In the genomic region with DNA sequence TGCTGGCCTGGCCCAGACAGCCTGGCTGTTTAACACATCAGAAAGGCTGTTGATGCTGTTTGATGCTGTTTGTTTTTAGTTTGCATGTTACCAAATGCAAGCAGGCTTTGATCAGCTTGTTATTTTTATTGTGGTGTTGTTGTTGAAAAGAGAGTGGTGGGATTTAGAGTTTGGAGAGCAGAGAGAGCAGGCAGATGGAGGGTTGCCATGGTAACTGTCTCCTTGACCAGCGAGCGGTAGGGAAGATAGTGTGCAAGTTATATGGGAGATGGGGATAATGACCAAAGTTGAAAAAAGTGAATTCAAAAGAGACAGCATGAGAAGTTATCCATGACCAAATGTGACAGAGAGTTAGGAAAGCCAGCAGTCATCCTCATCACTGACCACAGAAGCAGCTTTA, we compare ENCODE assay signal across 21 mouse cellular contexts.
DNase-seq lines count a peak whose midpoint lies in the region; ATAC-seq and TF ChIP-seq lines count a peak whose summit lies in the region.
"Had no signal": no experiment of that assay in that cellular context is flagged by ENCODE, and none has a peak within 500 bp of the region (broad histone marks: within the 10 kb centered on the region; RNA-seq: fewer than 3 reads in every experiment).

No protein-coding gene starts in this region.

- H3K36me3 ChIP-seq in forebrain, postnatal 0 days (ENCODE audit: insufficient read depth), result no peaks in the 10 kb centered on the region
- no peaks in the 10 kb centered on the region for H3K36me3 ChIP-seq in forebrain, embryonic 16.5 days (ENCODE audit: control insufficient read depth, insufficient read depth)
- H3K36me3 ChIP-seq in midbrain, embryonic 14.5 days (ENCODE audit: control insufficient read depth, insufficient read depth, low read length), result no peaks in the 10 kb centered on the region
- no peaks in the 10 kb centered on the region for H3K36me3 ChIP-seq in midbrain, embryonic 10.5 days
- H3K36me3 ChIP-seq: embryonic facial prominence, embryonic 12.5 days; embryonic facial prominence, embryonic 15.5 days; heart, embryonic 13.5 days; hindbrain, embryonic 12.5 days had no signal

- DNase-seq in cerebellum, adult 9-10 months, result peak; percentile 16
- peak; percentile 16 for DNase-seq in forebrain, postnatal 0 days
- peak; percentile 53 for DNase-seq in midbrain, embryonic 14.5 days
- DNase-seq in midbrain, embryonic 10.5 days (ENCODE audit: low spot score), result no peak
- peak; percentile 43 for DNase-seq in brain, embryonic 14.5 days (ENCODE audit: low read depth)
- DNase-seq: adrenal gland, adult 8-10 months; adrenal gland, postnatal 25 days; cerebellum, adult 11 months; cerebellum, adult 2 months; gastrocnemius, postnatal 25 days; heart, adult 18-20 months; heart, postnatal 14 days; heart, postnatal 4 days had no signal

- H3K9me3 ChIP-seq in forebrain, postnatal 0 days (ENCODE audit: low read length), result no peaks in the 10 kb centered on the region
- H3K9me3 ChIP-seq in forebrain, embryonic 16.5 days (ENCODE audit: control insufficient read depth, low read length), result no peaks in the 10 kb centered on the region
- no peaks in the 10 kb centered on the region for H3K9me3 ChIP-seq in midbrain, embryonic 14.5 days (ENCODE audit: control insufficient read depth, low read length)
- no peaks in the 10 kb centered on the region for H3K9me3 ChIP-seq in midbrain, embryonic 10.5 days (replicated peaks)
- H3K9me3 ChIP-seq: embryonic facial prominence, embryonic 12.5 days; embryonic facial prominence, embryonic 15.5 days; heart, embryonic 13.5 days; hindbrain, embryonic 12.5 days had no signal

- TF ChIP-seq CTCF in forebrain, postnatal 0 days (IDR thresholded peaks at IDR 0.05; ENCODE audit: low read depth), result no peak
- TF ChIP-seq CTCF in brain, embryonic 14.5 days (IDR thresholded peaks at IDR 0.05; ENCODE audit: borderline replicate concordance, extremely low read depth, insufficient read depth, insufficient read length), result no peak

- TF ChIP-seq POLR2A in brain, embryonic 14.5 days (IDR thresholded peaks at IDR 0.05; ENCODE audit: borderline replicate concordance, extremely low read depth, insufficient read depth, insufficient read length, poor library complexity, severe bottlenecking), result no peak

- H3K27me3 ChIP-seq in forebrain, postnatal 0 days (ENCODE audit: insufficient read depth, low read length), result no peaks in the 10 kb centered on the region
- no peaks in the 10 kb centered on the region for H3K27me3 ChIP-seq in forebrain, embryonic 16.5 days (replicated peaks; ENCODE audit: control insufficient read depth, insufficient read depth, low read length)
- no peaks in the 10 kb centered on the region for H3K27me3 ChIP-seq in midbrain, embryonic 14.5 days (ENCODE audit: control insufficient read depth, insufficient read depth, low read length)
- H3K27me3 ChIP-seq in midbrain, embryonic 10.5 days (ENCODE audit: low read depth, poor library complexity, severe bottlenecking), result no peaks in the 10 kb centered on the region
- H3K27me3 ChIP-seq: embryonic facial prominence, embryonic 12.5 days; embryonic facial prominence, embryonic 15.5 days; hindbrain, embryonic 12.5 days had no signal

- no peak overlapping the region for H3K4me3 ChIP-seq in forebrain, postnatal 0 days (ENCODE audit: low read depth, low read length)
- H3K4me3 ChIP-seq in forebrain, embryonic 16.5 days (replicated peaks; ENCODE audit: low read length), result no peak overlapping the region
- H3K4me3 ChIP-seq in midbrain, embryonic 14.5 days (replicated peaks; ENCODE audit: low read depth, low read length), result no peak overlapping the region
- no peak overlapping the region for H3K4me3 ChIP-seq in midbrain, embryonic 10.5 days
- H3K4me3 ChIP-seq: embryonic facial prominence, embryonic 12.5 days; embryonic facial prominence, embryonic 15.5 days; heart, embryonic 13.5 days; hindbrain, embryonic 12.5 days had no signal

- H3K9ac ChIP-seq in forebrain, postnatal 0 days, result no peak overlapping the region
- no peak overlapping the region for H3K9ac ChIP-seq in forebrain, embryonic 16.5 days (replicated peaks; ENCODE audit: low read depth, low read length)
- H3K9ac ChIP-seq in midbrain, embryonic 14.5 days (replicated peaks; ENCODE audit: low read length), result no peak overlapping the region
- H3K9ac ChIP-seq: embryonic facial prominence, embryonic 12.5 days; embryonic facial prominence, embryonic 15.5 days; heart, embryonic 13.5 days; hindbrain, embryonic 12.5 days had no signal

- H3K27ac ChIP-seq in forebrain, postnatal 0 days (ENCODE audit: low read depth, low read length), result no peak overlapping the region
- H3K27ac ChIP-seq in forebrain, embryonic 16.5 days (ENCODE audit: low read length), result no peak overlapping the region
- no peak overlapping the region for H3K27ac ChIP-seq in midbrain, embryonic 14.5 days (replicated peaks; ENCODE audit: low read depth, low read length)
- H3K27ac ChIP-seq in midbrain, embryonic 10.5 days (replicated peaks), result no peak overlapping the region
- H3K27ac ChIP-seq: embryonic facial prominence, embryonic 12.5 days; embryonic facial prominence, embryonic 15.5 days; heart, embryonic 13.5 days; hindbrain, embryonic 12.5 days had no signal

- no peak for ATAC-seq in cerebellum, adult (ENCODE audit: insufficient number of reproducible peaks, low FRiP score, low TSS enrichment)
- ATAC-seq in forebrain, postnatal 0 days, result peak; percentile 48; the same call in 1 of the 2 replicates
- ATAC-seq in forebrain, embryonic 16.5 days, result no peak
- no peak for ATAC-seq in midbrain, embryonic 14.5 days (ENCODE audit: low FRiP score, low TSS enrichment)
- ATAC-seq: activated CD4-positive, CD25-positive, alpha-beta regulatory T cell, adult 4 months; intestine, postnatal 0 days had no signal

- H3K4me2 ChIP-seq in forebrain, postnatal 0 days (ENCODE audit: low read depth), result no peak overlapping the region
- no peak overlapping the region for H3K4me2 ChIP-seq in forebrain, embryonic 16.5 days (ENCODE audit: low read length)
- no peak overlapping the region for H3K4me2 ChIP-seq in midbrain, embryonic 14.5 days (ENCODE audit: low read length)
- H3K4me2 ChIP-seq: embryonic facial prominence, embryonic 12.5 days; embryonic facial prominence, embryonic 15.5 days; heart, embryonic 13.5 days; hindbrain, embryonic 12.5 days had no signal

- 38% methylated on average over 2 of the region's 2 CpGs for WGBS in forebrain, postnatal 0 days
- WGBS in forebrain, embryonic 16.5 days, result 26% methylated on average over 2 of the region's 2 CpGs
- 40% methylated on average over 2 of the region's 2 CpGs for WGBS in midbrain, embryonic 14.5 days
- 61% methylated on average over 2 of the region's 2 CpGs for WGBS in midbrain, embryonic 10.5 days

- no peaks in the 10 kb centered on the region for H3K4me1 ChIP-seq in forebrain, postnatal 0 days (ENCODE audit: insufficient read depth)
- no peaks in the 10 kb centered on the region for H3K4me1 ChIP-seq in forebrain, embryonic 16.5 days (replicated peaks; ENCODE audit: control insufficient read depth, insufficient read depth, low read length)
- H3K4me1 ChIP-seq in midbrain, embryonic 14.5 days (ENCODE audit: control insufficient read depth, insufficient read depth, low read length), result no peaks in the 10 kb centered on the region
- H3K4me1 ChIP-seq in midbrain, embryonic 10.5 days, result 0 out of 2 replicates have a peak, but pooled peaks cover 2% of the 10 kb centered on the region
- H3K4me1 ChIP-seq: embryonic facial prominence, embryonic 12.5 days; embryonic facial prominence, embryonic 15.5 days; heart, embryonic 13.5 days; hindbrain, embryonic 12.5 days had no signal
